Mouse (Mus musculus): ENCODE measurements around the gene Chid1.

DNA sequence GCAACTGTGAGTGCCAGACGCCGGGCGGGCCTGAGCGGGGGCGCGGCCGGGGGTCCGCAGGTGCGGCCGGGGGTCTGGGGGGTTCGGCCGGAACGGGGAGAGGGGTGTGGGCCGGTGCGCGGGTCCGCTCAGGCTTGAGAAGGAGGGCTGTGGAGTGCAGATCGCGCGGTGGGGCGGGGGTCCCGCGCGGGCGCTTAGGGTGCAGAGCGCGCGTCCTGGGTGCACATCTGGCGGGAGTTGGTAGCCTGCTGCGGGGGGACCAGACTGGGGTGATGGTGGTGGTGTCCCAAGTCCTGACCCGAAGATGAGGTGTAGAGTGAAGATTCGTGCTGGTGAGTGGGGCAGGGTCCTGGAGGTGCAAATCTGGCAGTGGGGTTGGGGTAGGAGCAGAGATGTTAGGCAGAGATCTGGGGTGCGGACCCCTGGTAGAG, 22.8 kb upstream of the Chid1 start:
- TF ChIP-seq CTCF (IDR thresholded peaks at IDR 0.05; ENCODE audit: borderline replicate concordance, insufficient read depth, low read depth, low read length), result no peak
- no peak for TF ChIP-seq POLR2A (IDR thresholded peaks at IDR 0.05; ENCODE audit: borderline replicate concordance, insufficient read depth, low read length)

All from cerebellum, adult 2 months (tissue).